Mouse (Mus musculus) cerebellum, adult (tissue): ENCODE data around the gene Smoc2.

Experiments
- ATAC-seq: cut with Nextera tagmentation; 2 replicates; pipeline ENCODE4 v1.9.2; 2017; ENCODE audit warnings: mild to moderate bottlenecking, moderate library complexity, mixed read lengths; ENCODE audit not compliant: insufficient number of reproducible peaks, low FRiP score, low TSS enrichment

Smoc2 gene

DNA sequence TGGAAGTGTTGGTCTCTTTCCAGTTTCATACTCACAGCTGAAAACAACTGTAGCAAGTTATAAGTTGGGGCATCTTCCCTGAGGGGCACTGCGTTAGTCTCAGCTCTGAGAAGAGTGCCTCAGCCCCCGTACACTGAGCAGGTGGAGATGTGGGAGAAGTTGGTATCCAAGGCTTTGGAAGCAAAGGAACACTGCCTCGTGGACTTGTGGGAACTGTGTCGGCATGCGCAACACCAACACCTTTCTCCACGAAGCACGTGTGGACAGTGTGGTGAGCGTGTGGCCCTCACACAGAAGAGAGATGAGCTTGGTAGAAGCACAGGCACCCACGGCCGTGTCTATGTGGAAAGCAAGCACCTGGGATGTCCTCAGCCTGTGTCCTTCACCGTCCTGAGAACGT lies 64.1 kb downstream of the Smoc2 start:
- ATAC-seq: no peak

DNA sequence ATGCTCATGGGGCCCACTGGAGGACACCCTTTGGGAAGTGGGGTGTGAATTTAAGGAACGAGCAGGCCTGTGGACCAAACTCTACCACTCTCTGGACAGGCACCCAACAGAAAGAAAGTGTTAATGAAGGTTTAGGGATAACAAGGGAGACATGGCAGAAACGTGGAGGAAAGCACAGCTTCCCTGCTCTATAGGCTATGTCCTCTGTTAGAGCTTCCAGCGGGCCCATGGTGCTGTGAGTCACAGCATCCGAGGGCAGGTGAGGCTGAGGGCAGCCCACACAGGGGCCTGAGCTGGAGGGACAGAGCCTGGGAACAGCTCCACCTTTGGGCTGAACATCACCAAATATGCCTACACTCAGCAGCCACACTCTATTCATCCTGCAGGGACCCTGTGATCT lies 66.2 kb downstream of the Smoc2 start:
- no peak for ATAC-seq

DNA sequence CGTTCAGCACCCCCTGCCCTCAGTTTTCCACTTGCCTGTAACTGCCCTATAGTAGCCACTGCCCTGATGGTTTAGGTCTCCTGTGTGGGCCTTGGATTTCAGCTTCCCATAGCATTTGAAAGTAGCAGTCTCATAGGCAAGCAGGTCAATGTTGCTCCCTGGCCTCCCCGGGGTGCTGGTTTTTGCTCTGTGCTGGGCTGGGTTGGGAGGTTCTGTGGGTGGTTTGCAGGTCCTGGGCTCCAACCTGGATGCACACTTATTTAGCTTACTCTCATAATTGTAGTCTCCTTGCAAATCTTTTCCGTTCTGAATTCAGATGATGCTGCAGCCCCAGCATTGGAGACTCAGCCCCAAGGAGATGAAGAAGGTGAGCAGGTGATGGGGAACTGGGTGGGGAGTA lies 67.6 kb downstream of the Smoc2 start:
- ATAC-seq: no peak

DNA sequence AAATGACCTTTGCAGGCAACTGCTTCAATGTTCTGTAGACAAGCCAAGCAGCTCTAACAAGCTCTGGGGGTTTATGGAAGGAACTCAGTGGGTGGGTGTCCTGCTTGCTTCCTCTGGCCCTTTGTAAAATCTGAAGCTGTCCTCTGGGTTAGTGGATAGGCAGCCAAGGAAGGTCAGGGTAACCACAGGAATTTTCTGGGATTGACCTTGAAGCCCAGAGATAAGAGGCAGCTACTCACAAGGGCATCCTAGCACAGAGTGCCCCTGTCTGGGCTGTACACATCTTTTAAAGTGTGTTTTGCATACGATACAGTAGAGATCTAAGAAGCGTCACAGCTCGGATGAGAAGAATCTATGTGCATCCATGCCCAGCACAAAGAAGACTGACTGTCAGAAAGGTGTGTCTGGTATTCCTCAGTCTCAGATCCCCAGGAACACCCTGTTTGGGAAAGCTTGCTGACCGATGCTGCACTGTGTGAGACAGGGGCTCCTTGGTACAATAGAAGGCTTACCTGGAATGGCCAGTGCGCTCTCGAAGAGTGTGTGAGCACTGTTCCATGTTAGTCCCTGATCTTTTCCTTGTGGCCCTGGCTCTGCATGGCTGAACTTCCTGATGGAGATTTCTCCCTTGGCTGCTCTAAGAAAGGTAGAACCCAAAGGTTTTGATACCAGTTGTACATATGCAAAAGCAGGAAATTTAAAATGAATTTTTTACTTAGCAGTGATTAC lies 69.9 kb downstream of the Smoc2 start:
- ATAC-seq: no peak

DNA sequence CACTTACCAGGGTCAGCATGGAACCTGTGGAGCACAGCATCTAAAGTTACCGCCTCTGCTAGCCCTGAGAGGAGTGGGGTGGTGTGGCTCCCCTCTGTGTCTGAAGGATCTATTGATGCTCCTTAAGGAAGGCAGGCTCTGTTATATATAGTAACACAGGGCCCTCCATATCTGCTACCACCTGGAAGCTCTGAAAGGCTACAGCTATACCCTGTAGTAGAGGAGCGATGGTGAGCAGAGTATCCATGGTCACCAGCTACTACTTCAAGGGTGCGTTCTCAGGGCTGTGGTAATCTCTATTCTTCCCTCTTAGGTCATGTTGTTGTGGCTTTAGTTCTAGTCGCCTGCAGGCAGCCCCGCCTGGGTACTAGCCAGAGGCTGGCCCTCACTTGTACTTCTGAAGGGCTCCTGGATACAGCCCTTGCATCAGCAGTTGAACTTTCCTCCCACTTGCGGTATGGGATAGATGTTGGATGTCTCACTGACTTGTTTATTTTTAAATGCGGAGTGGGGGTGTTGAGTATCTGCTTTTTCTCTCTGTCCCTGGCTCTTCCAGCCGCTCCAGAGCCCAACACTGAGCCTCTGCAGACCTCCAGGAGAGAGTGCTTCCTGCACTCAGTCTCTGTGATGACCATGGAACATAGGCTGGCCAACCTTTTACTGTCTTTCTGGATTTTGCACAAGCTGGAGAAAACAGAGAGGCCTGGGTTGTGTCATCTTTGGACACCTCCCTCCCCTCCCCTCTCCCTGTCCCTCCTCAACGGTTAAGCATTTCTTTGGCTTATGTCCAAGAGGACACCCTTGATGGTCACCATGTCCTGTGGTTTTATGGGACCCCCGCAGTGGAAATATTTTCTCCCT lies 74.1 kb downstream of the Smoc2 start:
- ATAC-seq: no peak

DNA sequence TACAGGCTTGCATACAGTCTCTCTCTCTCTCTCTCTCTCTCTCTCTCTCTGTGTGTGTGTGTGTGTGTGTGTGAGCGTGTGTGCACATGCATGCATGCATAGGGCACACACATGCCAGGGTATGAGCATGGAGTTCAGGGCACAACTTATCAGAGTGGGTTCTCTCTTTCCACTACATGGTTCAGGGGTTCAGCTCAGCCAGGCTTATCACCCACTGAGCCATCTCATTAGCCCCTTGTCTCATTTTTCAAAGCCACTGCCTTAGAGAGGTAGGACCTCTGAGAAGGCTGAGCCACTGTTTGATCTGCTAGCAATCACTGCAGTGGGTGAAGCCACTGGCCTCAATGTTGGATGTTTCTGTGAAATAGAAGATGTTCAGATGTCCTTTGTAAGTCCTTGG lies 82.2 kb downstream of the Smoc2 start:
- no peak for ATAC-seq

DNA sequence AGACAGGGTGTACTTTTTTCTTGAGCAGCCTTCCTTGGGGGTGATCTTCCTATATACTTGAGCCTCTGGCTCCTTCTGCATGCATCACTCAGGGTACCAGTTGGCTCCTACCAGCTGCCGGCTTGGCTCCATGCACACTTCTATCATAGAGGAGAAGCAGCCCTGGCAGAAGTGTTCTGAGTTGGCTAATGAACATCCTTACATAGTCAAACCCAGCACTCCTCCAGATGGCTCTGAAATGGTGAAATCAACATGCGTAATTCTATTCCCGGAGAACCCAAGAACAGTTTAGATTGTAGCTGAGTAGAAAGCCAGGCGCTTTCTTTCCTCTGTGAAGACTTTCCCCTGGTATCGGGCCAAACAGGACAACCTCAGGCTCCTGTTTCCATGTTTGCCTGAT lies 91.2 kb downstream of the Smoc2 start:
- ATAC-seq: no peak

DNA sequence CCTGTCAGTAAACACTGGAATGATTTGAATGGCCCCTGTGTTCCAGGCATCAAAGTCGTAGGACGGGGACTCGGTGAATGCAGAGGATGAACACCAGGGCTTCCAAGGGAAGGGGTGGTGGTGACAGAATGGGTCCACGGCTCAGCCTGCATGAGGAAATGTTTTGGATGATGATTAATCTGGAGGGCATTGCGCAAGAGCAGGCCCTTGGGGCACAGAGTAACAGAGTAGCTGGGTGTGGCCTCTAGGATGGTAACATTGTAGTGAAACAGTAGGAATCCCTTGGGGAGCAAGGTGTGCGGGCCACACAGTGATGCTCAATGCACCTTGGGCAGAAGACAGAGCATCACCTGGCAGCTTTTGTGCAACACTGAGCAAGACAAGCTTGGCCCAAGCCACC lies 92.3 kb downstream of the Smoc2 start:
- 0 out of 2 replicates have a peak, but pooled peaks have one; percentile 13 for ATAC-seq

DNA sequence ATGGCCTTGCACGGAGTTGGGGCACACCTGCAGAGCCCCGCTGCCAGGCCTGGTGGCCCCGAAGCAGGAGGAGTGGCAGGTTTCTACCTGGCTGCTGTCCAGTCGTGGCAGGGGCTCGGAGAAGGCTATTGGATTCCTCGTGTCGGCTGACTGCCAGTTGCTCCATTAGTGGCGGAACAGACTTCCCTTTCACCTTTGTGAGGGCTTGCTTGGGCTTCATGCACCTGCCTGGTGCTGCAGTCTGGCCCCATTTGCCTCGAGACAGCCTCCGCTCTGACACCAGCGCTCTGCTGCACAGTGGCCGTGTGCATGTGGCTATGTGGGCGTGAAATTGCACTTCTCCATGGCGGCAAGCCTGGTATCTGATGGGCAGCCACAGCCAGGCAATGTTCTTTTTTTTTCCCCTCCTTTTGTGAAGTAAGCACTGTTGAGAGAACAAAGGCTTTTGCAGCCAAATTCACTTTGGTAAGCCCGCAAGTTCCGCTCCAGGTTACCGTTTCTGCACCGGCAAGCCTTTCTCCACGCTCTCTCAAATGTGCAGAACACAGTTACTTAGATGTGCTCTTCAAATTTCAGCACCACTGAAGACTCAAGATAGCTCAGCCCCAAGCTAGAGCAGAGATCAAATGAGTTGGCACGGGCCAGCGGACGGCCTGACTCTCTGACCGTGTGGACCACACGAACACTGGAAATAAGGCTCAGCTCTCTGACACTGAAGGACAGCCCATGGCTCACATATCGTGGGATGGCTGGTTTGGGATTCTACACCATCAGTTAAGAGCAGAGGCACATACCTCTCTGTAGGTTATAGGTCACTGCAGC lies 93.2 kb downstream of the Smoc2 start:
- peak; percentile 47 for ATAC-seq

DNA sequence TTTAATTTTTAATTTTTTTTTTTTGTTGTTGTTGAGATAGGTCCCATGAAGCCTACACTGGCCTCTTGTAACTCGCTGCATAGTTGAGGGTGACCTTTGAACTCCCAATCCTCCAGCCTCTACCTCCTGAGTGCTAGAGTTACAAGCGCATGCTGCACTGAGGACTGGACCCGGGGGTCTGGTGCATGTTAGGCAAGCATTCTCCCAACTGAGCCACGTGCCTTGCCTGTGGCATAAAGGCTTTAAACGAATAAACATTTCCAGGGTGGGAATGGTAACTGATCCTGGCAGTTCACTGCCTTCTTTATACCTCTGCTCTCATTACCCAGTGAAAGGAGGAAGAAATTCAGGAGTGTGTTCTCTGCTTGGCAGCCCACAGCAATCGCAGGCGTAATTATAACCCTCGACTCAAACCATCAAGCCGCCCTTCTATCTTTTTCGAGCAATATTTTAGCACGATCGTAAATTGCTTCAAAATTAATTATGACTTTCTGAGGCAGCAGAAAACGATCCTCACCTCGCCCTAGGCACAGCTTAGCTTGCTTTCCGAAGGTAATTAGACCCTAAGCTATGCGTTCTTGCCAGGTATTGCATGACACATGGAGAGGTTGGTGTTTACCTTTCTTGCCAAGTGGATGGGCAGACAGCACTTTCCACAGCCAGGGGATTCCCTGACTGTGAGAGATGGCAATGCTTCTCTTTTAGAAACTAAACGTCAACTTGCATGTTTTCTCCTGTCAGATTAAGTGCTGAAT lies 99.6 kb downstream of the Smoc2 start:
- no peak for ATAC-seq

DNA sequence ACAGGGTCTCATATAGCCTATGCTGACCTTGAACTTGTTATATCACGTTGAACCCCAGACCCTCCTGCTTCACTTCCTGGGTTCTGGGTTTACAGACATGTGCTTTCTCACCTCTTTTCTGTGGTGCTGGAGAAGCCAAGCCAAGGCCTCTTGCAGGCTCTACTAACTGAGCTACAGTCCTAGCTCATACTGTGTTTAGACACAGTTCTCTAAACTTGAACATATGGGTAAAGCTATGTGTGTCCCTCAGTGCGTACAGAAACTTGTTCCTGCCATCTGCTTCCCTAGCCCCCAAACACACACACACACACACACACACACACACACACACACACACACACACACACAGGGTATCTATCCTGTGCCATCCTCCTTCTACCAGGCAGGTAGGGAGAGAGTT lies 100.2 kb downstream of the Smoc2 start:
- ATAC-seq: no peak

DNA sequence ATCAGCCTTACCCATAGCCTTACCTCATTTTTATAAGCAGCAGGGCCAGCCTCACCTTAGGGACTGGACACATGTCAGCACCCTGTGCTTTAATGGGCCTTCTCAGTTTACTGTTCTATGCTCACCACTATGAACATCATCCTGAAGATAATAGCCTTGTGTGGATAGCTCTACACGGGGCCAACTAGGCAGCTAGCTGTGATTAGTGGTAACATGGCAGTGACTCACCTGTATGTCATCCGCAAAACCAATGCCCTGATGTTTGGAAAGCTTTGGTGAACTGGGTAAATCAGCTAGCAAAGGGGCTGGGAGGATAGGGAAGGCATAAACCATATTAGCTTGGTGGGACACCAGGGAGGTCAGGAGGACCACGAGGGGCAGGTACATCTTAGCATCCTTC lies 100.7 kb downstream of the Smoc2 start:
- no peak for ATAC-seq

DNA sequence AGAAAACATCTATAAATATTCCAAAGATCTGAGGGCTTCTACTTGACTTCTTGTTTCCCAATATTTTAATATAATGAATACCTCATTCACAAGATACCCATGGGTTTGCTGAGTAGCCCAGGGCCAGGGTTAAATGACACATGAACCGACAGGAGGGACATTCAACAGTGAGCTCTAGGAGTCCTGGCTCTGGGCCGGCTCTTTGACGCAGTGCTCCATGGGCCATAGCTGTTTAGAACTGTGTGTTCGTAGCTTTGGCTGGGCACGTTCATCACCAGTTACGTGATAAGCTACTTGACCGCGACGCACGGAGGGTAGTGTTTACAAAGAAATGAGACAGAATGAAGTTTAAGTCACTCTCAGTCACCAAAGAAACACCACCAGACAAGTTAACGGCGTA lies 101.2 kb downstream of the Smoc2 start:
- ATAC-seq: no peak

DNA sequence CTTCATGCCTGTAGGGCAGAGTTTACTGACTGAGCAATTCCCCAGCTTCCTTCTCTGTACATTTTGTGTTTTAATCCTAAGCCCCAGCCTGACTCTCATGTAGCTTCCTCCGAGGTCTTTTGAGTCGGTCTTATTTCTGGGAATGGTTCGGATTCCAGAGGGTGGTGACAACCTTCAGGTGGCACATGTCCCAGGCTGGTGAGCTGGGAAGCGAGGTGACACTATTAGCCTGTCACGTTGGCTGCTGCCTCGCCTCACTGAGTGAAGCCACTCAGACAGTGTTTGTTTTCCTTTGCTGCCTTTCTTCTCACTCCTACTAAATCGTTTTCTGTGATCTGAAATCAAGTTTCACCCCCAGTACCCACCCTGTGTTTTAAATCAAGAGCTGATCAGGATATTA lies 102.2 kb downstream of the Smoc2 start:
- ATAC-seq: no peak

DNA sequence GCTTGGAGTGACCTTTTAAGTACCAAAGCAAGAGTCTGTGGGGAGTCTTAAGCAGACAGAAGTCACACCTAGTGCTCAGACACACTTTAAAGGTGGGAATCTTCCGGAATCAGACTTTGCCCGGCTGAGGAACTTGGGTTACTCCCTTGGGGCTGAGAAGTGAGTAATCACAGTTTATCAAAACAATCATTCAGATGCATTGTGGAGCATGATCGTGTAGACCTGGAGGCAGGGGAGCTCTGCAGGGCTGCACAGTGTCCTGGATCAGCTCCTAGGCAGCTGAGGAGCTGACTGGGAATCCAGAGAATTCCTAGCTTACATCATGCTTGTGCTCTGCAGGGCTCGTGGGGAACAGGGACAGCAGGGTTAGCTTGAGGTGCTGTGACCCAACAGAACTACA lies 104.7 kb downstream of the Smoc2 start:
- ATAC-seq: no peak

DNA sequence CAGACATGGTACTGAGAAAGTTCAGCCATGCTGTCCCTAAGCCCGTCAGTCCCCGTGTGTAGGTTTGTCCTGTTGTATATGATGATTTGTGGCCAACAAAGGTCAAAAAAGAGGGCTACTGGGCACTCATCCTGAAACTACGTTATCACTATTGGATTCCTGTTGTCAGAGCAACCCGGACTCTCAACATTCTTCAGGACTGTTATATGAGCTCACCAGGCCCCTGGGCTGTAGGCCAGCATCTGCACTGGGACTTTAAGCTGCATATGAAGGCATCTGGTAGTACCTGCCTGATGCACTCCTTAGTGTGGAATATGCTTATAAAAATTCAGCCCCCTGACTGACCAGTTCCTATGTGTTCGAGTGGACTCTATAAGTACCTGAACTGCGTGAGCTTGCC lies 105.7 kb downstream of the Smoc2 start:
- ATAC-seq: no peak

DNA sequence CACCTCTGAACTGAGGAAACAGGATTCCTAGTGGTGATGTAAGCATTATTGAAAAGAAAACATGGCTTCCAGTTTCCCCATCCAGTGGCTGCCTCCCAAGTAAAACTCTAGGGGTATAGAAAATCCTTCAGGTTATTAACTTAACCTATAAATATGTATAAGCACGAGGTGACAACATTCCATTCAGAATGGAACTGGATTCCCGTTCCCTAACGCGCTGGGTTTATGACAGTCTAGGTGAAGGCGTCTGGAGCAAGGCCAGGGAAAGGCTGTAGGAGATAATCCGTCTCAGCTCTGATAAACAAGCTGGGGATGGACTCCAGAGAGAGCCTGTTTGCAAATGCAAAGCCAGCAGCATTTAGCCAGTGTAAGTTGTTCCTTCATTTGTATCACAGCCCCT lies 108.0 kb downstream of the Smoc2 start:
- no peak for ATAC-seq

DNA sequence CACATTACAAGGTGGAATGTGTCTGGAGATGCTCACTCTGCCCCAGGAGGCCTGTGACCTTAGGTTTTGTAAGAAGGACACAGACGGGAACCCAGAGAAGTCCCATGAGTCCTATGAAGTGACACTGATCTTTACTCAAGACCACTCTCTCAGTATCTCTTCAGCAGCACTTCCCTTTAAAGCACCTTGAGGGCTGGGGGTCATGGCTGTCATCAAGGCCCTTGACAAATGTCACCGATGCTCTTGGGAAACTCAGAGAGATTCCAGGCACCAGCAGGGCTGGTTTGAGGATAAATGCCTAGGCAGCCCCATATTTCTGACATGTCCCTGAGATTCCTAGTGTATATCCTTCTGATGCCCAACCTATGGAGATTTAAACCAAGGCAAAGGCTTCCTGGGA lies 113.1 kb downstream of the Smoc2 start:
- ATAC-seq: no peak

DNA sequence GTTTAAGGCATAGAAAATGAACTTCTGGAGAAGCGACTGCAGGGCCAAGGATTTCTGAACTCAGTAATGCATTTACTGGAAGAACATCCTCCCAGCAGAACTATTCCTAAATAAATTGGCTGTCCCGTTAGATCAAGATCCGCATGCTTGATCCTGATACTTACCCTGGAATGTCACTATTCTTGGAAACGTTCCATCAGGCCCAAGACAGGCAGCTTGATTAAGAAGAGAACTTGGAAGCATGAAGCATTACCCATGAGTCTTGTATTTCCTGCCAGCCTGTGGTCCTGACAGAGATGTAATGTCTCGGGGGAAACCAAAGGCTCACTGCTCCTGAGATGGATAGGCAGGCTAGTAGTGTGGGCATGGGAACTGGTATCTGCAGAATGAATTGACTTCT lies 115.6 kb downstream of the Smoc2 start:
- no peak for ATAC-seq

DNA sequence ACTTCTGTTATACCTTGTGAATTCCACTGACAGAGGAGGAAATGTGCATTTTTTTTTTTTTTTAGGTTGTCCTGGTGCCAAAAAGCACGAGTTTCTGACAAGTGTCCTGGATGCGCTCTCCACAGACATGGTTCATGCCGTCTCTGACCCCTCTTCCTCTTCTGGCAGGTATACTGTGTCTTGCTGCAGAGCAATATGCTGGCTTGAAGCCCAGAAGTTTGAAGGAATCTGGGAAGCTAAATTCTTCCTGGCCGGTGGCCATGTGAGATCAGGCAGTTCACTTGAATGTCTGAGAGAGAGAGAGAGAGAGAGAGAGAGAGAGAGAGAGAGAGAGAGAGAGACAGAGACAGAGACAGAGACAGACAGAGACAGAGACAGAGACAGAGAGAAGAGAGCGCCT lies 118.2 kb downstream of the Smoc2 start:
- no peak for ATAC-seq
